Mouse (Mus musculus): ENCODE measurements around the gene Grm7. TPM values are rescaled to one million over a fixed set of nuclear protein-coding genes. Genes with fewer than 3 reads are reported as not detected.

Gene Grm7
- polyA plus RNA-seq, 1 experiment from 2014 or later: 4.4 TPM

GRCm38 (mm10) chr6:110733914-110734313 is 88.5 kb downstream of the Grm7 start:
- Histone ChIP-seq H3K27me3 (no peaks in the 10 kb centered on the region), H3K9ac (no peak overlapping the region), H3K9me3 (no peaks in the 10 kb centered on the region), H3K4me3 (no peak overlapping the region), H3K4me2 (no peak overlapping the region), H3K36me3 (no peaks in the 10 kb centered on the region), H3K4me1 (no peaks in the 10 kb centered on the region), H3K27ac (no peak overlapping the region)
- WGBS: 90% methylated on average over 2 of the region's 2 CpGs
- ATAC-seq (ENCODE audit: insufficient number of reproducible peaks, insufficient read depth, low FRiP score, low TSS enrichment, low read depth): no peak

- Histone ChIP-seq H3K4me2 (no peak overlapping the region), H3K27ac (no peak overlapping the region), H3K4me3 (no peak overlapping the region), H3K4me1 (peaks cover 5% of the 10 kb centered on the region; the same call in 1 of the 2 replicates), H3K36me3 (no peaks in the 10 kb centered on the region), H3K9ac (no peak overlapping the region), H3K9me3 (no peaks in the 10 kb centered on the region), H3K27me3 (no peaks in the 10 kb centered on the region)
- WGBS: 21% methylated on average over 7 of the region's 7 CpGs
- no peak for ATAC-seq (ENCODE audit: insufficient number of reproducible peaks, insufficient read depth, low FRiP score, low TSS enrichment, low read depth)
Observed at GRCm38 (mm10) chr6:110743981-110744670, 98.7 kb downstream of the Grm7 start.

GRCm38 (mm10) chr6:110755921-110756320 is 110.5 kb downstream of the Grm7 start:
- no peak overlapping the region for H3K27ac ChIP-seq
- H3K4me2 ChIP-seq: no peak overlapping the region
- H3K36me3 ChIP-seq: no peaks in the 10 kb centered on the region
- ATAC-seq (ENCODE audit: insufficient number of reproducible peaks, insufficient read depth, low FRiP score, low TSS enrichment, low read depth): no peak
- no peak overlapping the region for H3K4me3 ChIP-seq
- no peak overlapping the region for H3K9ac ChIP-seq
- H3K4me1 ChIP-seq: no peaks in the 10 kb centered on the region
- H3K9me3 ChIP-seq: no peaks in the 10 kb centered on the region
- no peaks in the 10 kb centered on the region for H3K27me3 ChIP-seq
- WGBS: 85% methylated on average over 5 of the region's 5 CpGs

DNA sequence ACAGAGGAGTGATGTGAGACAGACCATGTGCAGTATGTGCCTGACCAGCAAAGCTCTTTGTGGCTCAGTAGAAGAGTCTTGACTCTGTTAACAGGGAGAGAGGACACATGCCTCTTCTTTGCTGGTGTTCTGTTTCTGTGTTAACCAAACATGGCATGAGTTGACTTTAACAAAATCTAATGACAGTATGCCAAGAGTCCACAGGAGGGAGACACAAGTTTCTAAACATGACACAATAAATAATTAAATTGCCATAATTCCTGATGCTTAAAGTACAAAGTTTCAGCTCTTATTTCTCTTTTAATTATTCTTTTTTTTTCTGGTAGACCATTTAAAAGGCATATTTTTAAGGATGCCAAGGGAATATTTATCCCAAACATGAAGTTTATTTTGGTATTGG is 124.2 kb downstream of the Grm7 start:
- H3K27ac ChIP-seq: no peak overlapping the region
- H3K4me2 ChIP-seq: no peak overlapping the region
- no peaks in the 10 kb centered on the region for H3K9me3 ChIP-seq
- H3K4me1 ChIP-seq: 0 out of 2 replicates have a peak, but pooled peaks cover 4% of the 10 kb centered on the region
- H3K36me3 ChIP-seq: no peaks in the 10 kb centered on the region
- no peak for ATAC-seq (ENCODE audit: insufficient number of reproducible peaks, insufficient read depth, low FRiP score, low TSS enrichment, low read depth)
- H3K9ac ChIP-seq: no peak overlapping the region
- no peak overlapping the region for H3K4me3 ChIP-seq
- no peaks in the 10 kb centered on the region for H3K27me3 ChIP-seq

DNA sequence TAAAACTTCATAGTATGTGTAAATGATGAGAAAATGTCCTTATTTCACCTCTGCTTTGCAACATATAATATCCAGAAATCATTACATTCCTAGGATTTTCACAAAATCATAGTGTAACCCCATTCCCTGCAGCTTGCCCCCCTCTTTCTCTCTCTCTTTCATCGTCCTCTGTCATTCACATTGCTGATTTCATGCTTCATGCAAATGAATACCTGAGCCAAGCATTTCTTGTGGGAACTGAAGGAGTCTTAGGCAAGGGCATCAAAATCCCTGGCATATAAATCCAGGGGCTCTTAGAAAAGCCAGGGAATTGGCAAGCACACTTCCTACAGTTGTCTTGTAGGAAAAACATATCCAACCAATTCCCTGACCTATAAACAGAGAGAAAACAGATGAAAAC is 127.3 kb downstream of the Grm7 start:
- no peak for ATAC-seq (ENCODE audit: insufficient number of reproducible peaks, insufficient read depth, low FRiP score, low TSS enrichment, low read depth)
- Histone ChIP-seq H3K9ac (no peak overlapping the region), H3K4me1 (0 out of 2 replicates have a peak, but pooled peaks cover 3% of the 10 kb centered on the region), H3K4me3 (no peak overlapping the region), H3K27me3 (no peaks in the 10 kb centered on the region), H3K36me3 (no peaks in the 10 kb centered on the region), H3K9me3 (no peaks in the 10 kb centered on the region), H3K4me2 (no peak overlapping the region), H3K27ac (no peak overlapping the region)
- WGBS: 7% methylated on average over 1 of the region's 1 CpGs

- WGBS: 64% methylated on average over 6 of the region's 6 CpGs
Observed at GRCm38 (mm10) chr6:110776046-110776445, 130.7 kb downstream of the Grm7 start.

GRCm38 (mm10) chr6:110785497-110785928 is 140.1 kb downstream of the Grm7 start:
- ATAC-seq (ENCODE audit: insufficient number of reproducible peaks, insufficient read depth, low FRiP score, low TSS enrichment, low read depth): no peak
- no peak overlapping the region for H3K4me3 ChIP-seq
- no peaks in the 10 kb centered on the region for H3K27me3 ChIP-seq
- no peaks in the 10 kb centered on the region for H3K36me3 ChIP-seq
- 56% methylated on average over 1 of the region's 1 CpGs for WGBS
- no peak overlapping the region for H3K27ac ChIP-seq
- H3K9ac ChIP-seq: no peak overlapping the region
- no peaks in the 10 kb centered on the region for H3K9me3 ChIP-seq
- no peak overlapping the region for H3K4me2 ChIP-seq
- H3K4me1 ChIP-seq: no peaks in the 10 kb centered on the region

More at GRCm38 (mm10) chr6:110776046-110776445, 130.7 kb downstream of the Grm7 start:
- ATAC-seq (ENCODE audit: insufficient number of reproducible peaks, insufficient read depth, low FRiP score, low TSS enrichment, low read depth): no peak
- Histone ChIP-seq H3K4me3 (no peak overlapping the region), H3K36me3 (no peaks in the 10 kb centered on the region), H3K27ac (no peak overlapping the region), H3K4me2 (no peak overlapping the region), H3K27me3 (no peaks in the 10 kb centered on the region), H3K9ac (no peak overlapping the region), H3K4me1 (no peaks in the 10 kb centered on the region), H3K9me3 (no peaks in the 10 kb centered on the region)

DNA sequence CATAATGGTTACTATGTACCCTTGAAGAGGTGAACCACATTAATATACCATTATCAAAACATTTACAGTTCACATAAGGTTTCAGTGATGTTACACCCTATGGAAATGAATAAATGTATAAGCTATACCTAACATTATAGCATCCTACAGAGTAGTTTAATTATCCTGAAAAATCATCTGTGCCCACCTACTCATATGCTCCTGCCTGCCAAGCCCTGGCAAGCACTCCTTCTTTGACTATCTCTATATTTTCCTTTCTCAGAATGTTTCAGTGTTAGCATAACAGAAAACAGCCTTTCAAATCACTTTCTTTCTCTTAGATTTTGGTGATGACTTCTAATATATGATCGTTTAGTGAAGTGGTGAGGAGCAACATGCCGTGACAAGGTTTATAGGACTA is 147.3 kb downstream of the Grm7 start:
- Histone ChIP-seq H3K36me3 (no peaks in the 10 kb centered on the region), H3K4me2 (no peak overlapping the region), H3K4me1 (no peaks in the 10 kb centered on the region), H3K27me3 (no peaks in the 10 kb centered on the region), H3K27ac (no peak overlapping the region), H3K9ac (no peak overlapping the region), H3K9me3 (no peaks in the 10 kb centered on the region), H3K4me3 (no peak overlapping the region)
- no peak for ATAC-seq (ENCODE audit: insufficient number of reproducible peaks, insufficient read depth, low FRiP score, low TSS enrichment, low read depth)
- 92% methylated on average over 2 of the region's 2 CpGs for WGBS

- Histone ChIP-seq H3K4me3 (no peak overlapping the region), H3K4me1 (no peaks in the 10 kb centered on the region), H3K9me3 (no peaks in the 10 kb centered on the region), H3K27ac (no peak overlapping the region), H3K27me3 (no peaks in the 10 kb centered on the region), H3K4me2 (no peak overlapping the region), H3K36me3 (no peaks in the 10 kb centered on the region), H3K9ac (no peak overlapping the region)
- WGBS: 69% methylated on average over 5 of the region's 5 CpGs
- no peak for ATAC-seq (ENCODE audit: insufficient number of reproducible peaks, insufficient read depth, low FRiP score, low TSS enrichment, low read depth)
Observed at GRCm38 (mm10) chr6:110807481-110807880, 162.1 kb downstream of the Grm7 start.

DNA sequence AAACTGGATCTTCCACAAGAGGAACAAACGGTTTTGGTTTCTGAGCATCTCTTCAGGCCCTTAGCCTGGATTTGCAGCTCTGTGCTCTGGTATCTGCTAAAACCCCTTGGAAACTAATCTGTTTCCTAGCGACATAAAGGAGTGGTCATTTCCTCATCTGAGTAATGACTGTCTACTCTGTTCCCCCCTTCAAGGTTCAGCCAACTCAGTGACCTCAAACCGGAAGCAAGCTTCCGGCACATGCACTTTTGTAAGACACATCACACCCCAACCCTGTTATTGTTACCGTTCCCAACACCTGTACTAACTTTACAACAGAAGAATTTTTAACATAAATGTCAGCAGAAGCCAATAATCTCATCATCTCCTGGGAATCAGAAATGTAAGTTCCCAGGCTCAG is 166.8 kb downstream of the Grm7 start:
- Histone ChIP-seq H3K9ac (no peak overlapping the region), H3K4me3 (no peak overlapping the region), H3K4me1 (no peaks in the 10 kb centered on the region), H3K36me3 (no peaks in the 10 kb centered on the region), H3K27me3 (no peaks in the 10 kb centered on the region), H3K27ac (no peak overlapping the region), H3K4me2 (no peak overlapping the region), H3K9me3 (no peaks in the 10 kb centered on the region)
- 74% methylated on average over 5 of the region's 5 CpGs for WGBS
- ATAC-seq (ENCODE audit: insufficient number of reproducible peaks, insufficient read depth, low FRiP score, low TSS enrichment, low read depth): no peak

- WGBS: 72% methylated on average over 2 of the region's 2 CpGs
- ATAC-seq (ENCODE audit: insufficient number of reproducible peaks, insufficient read depth, low FRiP score, low TSS enrichment, low read depth): no peak
Observed at GRCm38 (mm10) chr6:110818236-110818635, 172.9 kb downstream of the Grm7 start.

DNA sequence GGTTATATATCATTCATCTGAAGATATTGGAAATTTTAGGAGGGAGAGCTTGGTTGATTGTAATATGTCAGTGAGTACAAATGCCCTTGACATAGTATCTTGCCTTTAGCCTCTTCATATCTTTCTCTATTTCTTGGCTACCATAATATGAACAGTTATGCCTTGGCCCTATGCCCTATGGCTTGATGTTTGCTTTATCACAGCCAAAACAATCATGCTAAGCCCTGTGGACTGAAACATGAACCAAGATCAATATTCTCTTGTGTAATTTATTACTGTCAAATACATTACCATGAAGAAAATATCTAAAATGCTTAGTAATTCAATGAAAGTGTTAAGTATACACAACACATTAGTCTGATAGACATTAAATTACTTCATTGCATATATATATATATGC is 222.9 kb downstream of the Grm7 start:
- no peak overlapping the region for H3K4me2 ChIP-seq
- H3K36me3 ChIP-seq: no peaks in the 10 kb centered on the region
- H3K9ac ChIP-seq: no peak overlapping the region
- H3K4me3 ChIP-seq: no peak overlapping the region
- no peaks in the 10 kb centered on the region for H3K4me1 ChIP-seq
- H3K27me3 ChIP-seq: no peaks in the 10 kb centered on the region
- no peaks in the 10 kb centered on the region for H3K9me3 ChIP-seq
- H3K27ac ChIP-seq: no peak overlapping the region
- ATAC-seq (ENCODE audit: insufficient number of reproducible peaks, insufficient read depth, low FRiP score, low TSS enrichment, low read depth): no peak

More at GRCm38 (mm10) chr6:110818236-110818635, 172.9 kb downstream of the Grm7 start:
- H3K4me3 ChIP-seq: no peak overlapping the region
- no peaks in the 10 kb centered on the region for H3K9me3 ChIP-seq
- H3K4me2 ChIP-seq: no peak overlapping the region
- H3K27me3 ChIP-seq: no peaks in the 10 kb centered on the region
- no peak overlapping the region for H3K27ac ChIP-seq
- no peaks in the 10 kb centered on the region for H3K4me1 ChIP-seq
- H3K36me3 ChIP-seq: no peaks in the 10 kb centered on the region
- H3K9ac ChIP-seq: no peak overlapping the region

Data from embryonic facial prominence, embryonic 13.5 days (tissue).